Mouse (Mus musculus) hindbrain, embryonic 15.5 days (tissue): ENCODE data around the gene Gpx4. TPM values are rescaled to one million over a fixed set of nuclear protein-coding genes. Genes with fewer than 3 reads are reported as not detected.
"Not testable (repeated sequence)": the region's sequence is repeated elsewhere in the genome, so short reads cannot be mapped to it uniquely, and the experiment has no call there.

ENCODE experiments used
- ATAC-seq: fragments of 200-750 bp; cut with Nextera tagmentation; 2 replicates; pipeline ENCODE4 v1.8.0; 2017; ENCODE audit warnings: low read depth, moderate number of reproducible peaks, moderate TSS enrichment; ENCODE audit not compliant: low FRiP score
- H3K27ac ChIP-seq: fragments of 300-500 bp; sonication (generic); replicated peaks from 2 replicates; pipeline ENCODE4 v1.5.1; 2015; ENCODE audit warnings: mild to moderate bottlenecking, inconsistent platforms
- H3K27me3 ChIP-seq: fragments of 300-500 bp; sonication (generic); 2 replicates; pipeline ENCODE4 v1.6.1; 2015; ENCODE audit warnings: control low read depth, inconsistent platforms
- H3K36me3 ChIP-seq: fragments of 300-500 bp; sonication (generic); 2 replicates; pipeline ENCODE4 v1.6.1; 2015; ENCODE audit warnings: control low read depth, inconsistent platforms
- H3K4me1 ChIP-seq: fragments of 300-500 bp; sonication (generic); replicated peaks from 2 replicates; pipeline ENCODE4 v1.6.1; 2015; ENCODE audit warnings: control low read depth, inconsistent platforms
- H3K4me2 ChIP-seq: fragments of 300-500 bp; sonication (generic); 2 replicates; pipeline ENCODE4 v1.6.1; 2015; ENCODE audit warnings: moderate library complexity, mild to moderate bottlenecking, inconsistent platforms
- H3K4me3 ChIP-seq: fragments of 300-500 bp; sonication (generic); 2 replicates; pipeline ENCODE4 v1.5.1; 2015; ENCODE audit warnings: mild to moderate bottlenecking, inconsistent platforms
- H3K9ac ChIP-seq: fragments of 300-500 bp; sonication (generic); 2 replicates; pipeline ENCODE4 v1.6.1; 2015; ENCODE audit warnings: inconsistent platforms
- H3K9me3 ChIP-seq: fragments of 300-500 bp; sonication (generic); 2 replicates; pipeline ENCODE4 v1.6.1; 2016; ENCODE audit warnings: control low read depth, inconsistent platforms
- WGBS: fragments of 180-500 bp; shearing (Covaris S2); methylation state at CpG from one replicate; pipeline ENCODE4 v1.1.7; 2015; 5-methylcytosine and 5-hydroxymethylcytosine counted together
- polyA plus RNA-seq: library from polyadenylated mRNA; unstranded; fragments of >200 nt; fragmentation: Nextera tagmentation; extraction: Ambion mirVana; gene quantifications from 2 replicates; pipeline ENCODE4 v1.2.1, GENCODE M21; 2015

Gene Gpx4
- polyA plus RNA-seq, 1 experiment from 2014 or later: 583 TPM

DNA sequence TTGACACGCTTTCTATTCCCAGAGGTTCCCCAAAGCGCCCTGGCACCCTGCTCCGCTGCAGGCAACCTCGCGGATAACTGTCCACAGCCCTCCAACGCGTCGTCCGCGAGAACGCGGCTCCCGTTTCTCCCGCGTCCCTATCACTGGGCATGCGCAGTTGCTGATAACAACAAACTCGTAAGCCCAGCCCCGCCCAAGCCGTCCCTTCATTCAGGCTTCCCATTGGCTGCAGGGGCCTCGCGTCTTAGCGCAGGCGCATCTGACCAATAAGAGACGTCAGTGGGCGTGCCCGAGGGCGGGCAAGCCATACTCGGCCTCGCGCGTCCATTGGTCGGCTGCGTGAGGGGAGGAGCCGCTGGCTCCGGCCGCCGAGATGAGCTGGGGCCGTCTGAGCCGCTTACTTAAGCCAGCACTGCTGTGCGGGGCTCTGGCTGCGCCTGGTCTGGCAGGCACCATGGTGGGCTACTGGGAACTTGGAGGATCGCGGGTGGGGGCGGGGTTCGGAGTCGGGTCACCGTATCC is 6.4 kb downstream of the Gpx4 start:
- 0% methylated on average over 47 of the region's 47 CpGs for WGBS
- Histone ChIP-seq H3K4me2 (peak overlapping the region; percentile 60), H3K9me3 (no peaks in the 10 kb centered on the region), H3K9ac (peak overlapping the region; percentile 74), H3K36me3 (peaks cover 20% of the 10 kb centered on the region), H3K4me1 (peaks cover 21% of the 10 kb centered on the region), H3K27ac (peak overlapping the region; percentile 90), H3K4me3 (peak overlapping the region; percentile 59), H3K27me3 (no peaks in the 10 kb centered on the region)
- peak; percentile 97 for ATAC-seq

DNA sequence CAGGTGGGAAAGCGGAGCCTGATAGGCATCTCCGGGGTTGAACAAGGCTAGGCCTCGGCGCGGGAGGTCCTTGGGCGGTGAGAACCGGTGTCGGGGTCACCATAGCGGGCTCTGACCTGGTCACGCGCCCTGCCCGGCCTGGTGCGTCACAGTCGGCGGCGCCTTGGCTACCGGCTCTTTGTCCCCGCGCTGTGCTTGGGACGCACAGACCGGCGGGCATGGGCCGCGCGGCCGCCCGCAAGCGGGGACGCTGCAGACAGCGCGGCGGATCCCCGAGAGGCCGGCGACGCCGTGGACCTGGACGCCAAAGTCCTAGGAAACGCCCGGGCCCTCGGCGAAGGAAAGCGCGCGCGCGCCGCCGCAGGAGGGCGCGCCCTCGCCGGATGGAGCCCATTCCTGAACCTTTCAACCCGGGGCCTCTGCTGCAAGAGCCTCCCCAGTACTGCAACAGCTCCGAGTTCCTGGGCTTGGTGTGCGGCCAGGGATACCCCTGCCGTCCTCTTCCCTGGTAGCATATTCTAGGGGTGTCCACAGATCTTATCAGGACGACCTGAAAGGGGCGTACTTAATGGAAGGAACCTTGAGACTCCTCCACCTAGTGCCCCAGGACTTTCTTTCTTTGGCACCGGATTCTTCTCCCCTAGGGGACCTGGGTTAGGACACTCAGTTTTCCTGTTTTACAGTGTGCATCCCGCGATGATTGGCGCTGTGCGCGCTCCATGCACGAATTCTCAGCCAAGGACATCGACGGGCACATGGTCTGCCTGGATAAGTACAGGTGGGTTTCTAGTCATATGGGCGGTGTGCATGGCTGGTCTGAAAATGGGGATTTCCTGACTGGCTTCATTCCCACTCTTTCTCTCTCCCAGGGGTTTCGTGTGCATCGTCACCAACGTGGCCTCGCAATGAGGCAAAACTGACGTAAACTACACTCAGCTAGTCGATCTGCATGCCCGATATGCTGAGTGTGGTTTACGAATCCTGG is 7.2 kb downstream of the Gpx4 start:
- H3K27me3 ChIP-seq: no peaks in the 10 kb centered on the region
- H3K27ac ChIP-seq: peak overlapping the region; percentile 90
- peak; percentile 46; the same call in 1 of the 2 replicates for ATAC-seq
- peaks cover 21% of the 10 kb centered on the region for H3K4me1 ChIP-seq
- H3K4me3 ChIP-seq: peak overlapping the region; percentile 59
- peak overlapping the region; percentile 60 for H3K4me2 ChIP-seq
- no peaks in the 10 kb centered on the region for H3K9me3 ChIP-seq
- 1% methylated on average over 77 of the region's 77 CpGs for WGBS
- peak overlapping the region; percentile 74 for H3K9ac ChIP-seq
- peaks cover 21% of the 10 kb centered on the region for H3K36me3 ChIP-seq

DNA sequence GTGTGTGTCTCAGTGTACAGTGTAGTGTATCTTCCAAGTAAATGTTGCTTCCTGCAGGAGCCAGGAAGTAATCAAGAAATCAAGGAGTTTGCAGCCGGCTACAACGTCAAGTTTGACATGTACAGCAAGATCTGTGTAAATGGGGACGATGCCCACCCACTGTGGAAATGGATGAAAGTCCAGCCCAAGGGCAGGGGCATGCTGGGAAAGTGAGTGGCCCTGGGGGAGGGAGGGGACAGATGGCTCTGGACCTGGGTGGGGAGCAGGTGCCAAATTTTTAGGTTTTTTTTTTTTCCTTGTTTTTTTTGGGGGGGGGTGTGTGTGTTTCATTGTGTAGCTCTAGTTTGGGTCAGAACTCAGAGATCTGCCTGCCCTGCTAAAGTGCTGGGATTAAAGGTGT is 7.9 kb downstream of the Gpx4 start:
- not testable (repeated sequence) for ATAC-seq, H3K9me3 ChIP-seq, H3K27me3 ChIP-seq
- H3K4me2 ChIP-seq: peak overlapping the region; percentile 60
- H3K36me3 ChIP-seq: peaks cover 25% of the 10 kb centered on the region
- peak overlapping the region; percentile 74 for H3K9ac ChIP-seq
- WGBS: 2% methylated on average over 3 of the region's 3 CpGs
- H3K4me1 ChIP-seq: peaks cover 21% of the 10 kb centered on the region
- peak overlapping the region; percentile 59 for H3K4me3 ChIP-seq
- peak overlapping the region; percentile 90; the same call in 1 of the 2 replicates for H3K27ac ChIP-seq

DNA sequence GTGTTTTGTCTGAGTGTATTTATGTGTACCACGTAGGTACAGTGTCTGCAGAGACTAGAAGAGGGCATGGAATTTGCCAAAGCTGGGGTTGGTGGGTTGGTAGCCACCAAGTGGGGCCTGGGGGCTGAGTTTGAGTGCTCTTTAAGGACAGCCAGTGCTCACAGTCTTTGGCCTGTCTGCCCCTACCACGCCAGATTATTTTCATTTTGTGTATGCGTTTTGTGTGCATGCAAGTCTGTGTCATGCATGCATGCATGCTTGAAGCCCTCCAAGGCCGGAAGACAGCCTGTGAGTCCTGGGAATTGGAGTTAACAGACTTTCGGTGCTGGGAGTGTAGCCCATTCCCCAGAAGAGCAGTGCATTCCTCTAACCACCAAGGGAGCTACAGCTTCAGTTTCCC is 8.4 kb downstream of the Gpx4 start:
- Histone ChIP-seq H3K27me3 (no peaks in the 10 kb centered on the region), H3K9me3 (no peaks in the 10 kb centered on the region), H3K9ac (peak overlapping the region; percentile 74; the same call in 1 of the 2 replicates), H3K4me2 (peak overlapping the region; percentile 60), H3K4me3 (peak overlapping the region; percentile 59), H3K27ac (no peak overlapping the region), H3K4me1 (peaks cover 21% of the 10 kb centered on the region), H3K36me3 (peaks cover 25% of the 10 kb centered on the region)
- WGBS: 76% methylated on average over 5 of the region's 5 CpGs
- ATAC-seq: no peak

DNA sequence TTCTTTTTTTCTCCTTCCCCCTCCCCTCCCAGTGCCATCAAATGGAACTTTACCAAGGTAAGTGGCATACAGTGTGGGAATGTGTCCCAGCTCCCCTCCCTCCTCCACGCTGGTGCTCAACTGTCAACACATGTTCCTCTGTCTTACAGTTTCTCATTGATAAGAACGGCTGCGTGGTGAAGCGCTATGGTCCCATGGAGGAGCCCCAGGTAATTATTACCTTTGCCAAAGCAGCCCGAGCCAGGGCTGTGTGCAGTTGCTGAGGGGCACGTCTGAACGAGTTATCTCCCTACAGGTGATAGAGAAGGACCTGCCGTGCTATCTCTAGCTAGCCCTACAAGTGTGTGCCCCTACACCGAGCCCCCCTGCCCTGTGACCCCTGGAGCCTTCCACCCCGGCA is 8.9 kb downstream of the Gpx4 start:
- peaks cover 21% of the 10 kb centered on the region for H3K4me1 ChIP-seq
- 92% methylated on average over 9 of the region's 10 CpGs for WGBS
- H3K4me2 ChIP-seq: no peak overlapping the region
- peaks cover 25% of the 10 kb centered on the region for H3K36me3 ChIP-seq
- no peak overlapping the region for H3K4me3 ChIP-seq
- H3K27ac ChIP-seq: no peak overlapping the region
- no peaks in the 10 kb centered on the region for H3K9me3 ChIP-seq
- H3K27me3 ChIP-seq: no peaks in the 10 kb centered on the region
- ATAC-seq: no peak
- no peak overlapping the region for H3K9ac ChIP-seq

DNA sequence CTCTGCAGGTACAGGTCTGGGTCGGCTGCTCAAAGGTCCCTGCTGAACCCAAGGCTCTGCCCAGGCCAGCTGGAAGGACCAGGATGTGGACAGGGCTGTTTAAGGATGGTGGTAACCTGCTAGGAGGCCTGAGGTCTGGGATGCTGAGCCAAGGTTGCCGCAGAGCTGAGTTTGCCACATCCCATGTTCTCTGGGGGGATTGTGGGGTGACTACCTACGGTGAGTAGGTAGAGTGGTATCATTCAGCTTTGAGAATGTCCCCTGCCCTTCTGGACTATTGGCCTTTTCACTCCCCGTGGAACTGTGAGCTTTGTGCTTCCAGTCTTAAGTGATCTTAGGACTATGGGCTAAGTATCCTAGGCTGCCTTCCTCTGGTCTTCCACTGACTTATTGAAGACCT is 9.5 kb downstream of the Gpx4 start:
- no peak for ATAC-seq
- peaks cover 21% of the 10 kb centered on the region for H3K4me1 ChIP-seq
- no peaks in the 10 kb centered on the region for H3K27me3 ChIP-seq
- H3K9ac ChIP-seq: no peak overlapping the region
- WGBS: 93% methylated on average over 4 of the region's 4 CpGs
- no peak overlapping the region for H3K4me3 ChIP-seq
- H3K27ac ChIP-seq: no peak overlapping the region
- no peaks in the 10 kb centered on the region for H3K9me3 ChIP-seq
- H3K36me3 ChIP-seq: peaks cover 25% of the 10 kb centered on the region
- H3K4me2 ChIP-seq: no peak overlapping the region

DNA sequence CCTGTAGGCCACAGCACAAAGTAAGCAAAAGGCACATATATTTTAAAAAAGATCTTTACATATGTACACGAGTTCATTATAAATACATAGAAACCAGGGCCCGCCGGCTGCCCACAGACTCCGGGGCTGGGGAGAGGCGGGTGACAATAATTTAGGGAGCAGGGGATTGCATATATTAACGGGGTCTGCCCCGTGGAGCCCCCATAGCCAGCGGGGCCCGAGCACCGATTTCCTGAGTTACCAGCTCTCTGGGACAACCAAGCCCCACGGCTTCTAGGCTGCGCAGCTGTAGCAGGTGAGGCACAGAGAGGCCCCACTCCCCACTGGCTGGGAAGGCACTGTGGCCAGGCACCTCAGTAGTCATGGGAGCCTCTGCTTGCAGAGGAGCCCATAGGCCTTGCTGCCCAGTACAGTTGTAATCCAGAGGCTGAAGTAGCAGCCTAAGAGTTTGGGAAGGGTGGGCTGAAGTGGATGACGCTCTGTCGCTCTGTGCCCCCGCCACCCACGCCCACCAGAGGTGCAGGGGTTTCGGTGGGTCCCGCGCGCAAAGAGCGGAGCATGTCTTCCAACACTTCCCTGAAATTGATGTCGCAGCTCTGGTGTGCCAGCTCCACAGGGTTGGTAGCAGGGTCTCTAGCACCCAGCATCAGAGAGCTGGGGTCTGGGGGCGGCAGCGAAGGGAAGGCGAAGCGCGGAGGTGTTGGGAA is 10.2 kb downstream of the Gpx4 start:
- H3K4me3 ChIP-seq: no peak overlapping the region
- H3K27ac ChIP-seq: no peak overlapping the region
- 89% methylated on average over 27 of the region's 27 CpGs for WGBS
- H3K4me2 ChIP-seq: no peak overlapping the region
- peaks cover 21% of the 10 kb centered on the region for H3K4me1 ChIP-seq
- H3K9me3 ChIP-seq: no peaks in the 10 kb centered on the region
- no peaks in the 10 kb centered on the region for H3K27me3 ChIP-seq
- H3K9ac ChIP-seq: no peak overlapping the region
- H3K36me3 ChIP-seq: peaks cover 28% of the 10 kb centered on the region
- no peak for ATAC-seq

DNA sequence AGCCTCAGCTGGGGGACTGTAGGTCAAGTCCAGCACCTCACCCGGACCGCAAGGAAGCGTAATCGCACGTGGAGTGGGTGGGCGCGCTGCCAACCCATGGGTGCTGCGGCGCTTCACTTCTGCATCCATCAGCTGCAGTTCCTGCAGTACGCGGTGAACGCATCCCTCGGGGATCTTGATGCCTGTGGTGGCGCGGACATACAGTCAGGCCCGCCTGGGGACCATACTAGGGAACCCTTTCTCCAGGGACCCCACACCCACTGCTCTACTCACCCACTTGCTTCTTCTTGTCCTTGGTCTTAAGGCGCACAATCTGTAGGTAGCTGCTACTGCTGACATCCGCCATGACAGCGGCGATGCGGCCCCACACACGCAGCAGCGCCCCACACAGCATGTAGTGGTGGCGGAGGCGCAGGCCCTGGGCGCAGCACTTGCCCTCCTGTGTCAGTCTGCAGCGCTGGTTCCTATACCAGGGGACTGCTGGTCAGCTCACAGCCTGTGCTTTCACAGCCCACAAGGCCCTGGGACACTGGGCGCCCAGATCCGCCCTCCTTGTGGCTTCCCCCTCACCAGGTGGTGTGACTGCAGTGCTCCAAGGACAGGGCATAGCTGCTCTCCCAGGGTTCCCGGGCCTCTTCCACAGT is 10.8 kb downstream of the Gpx4 start:
- H3K4me2 ChIP-seq: no peak overlapping the region
- no peaks in the 10 kb centered on the region for H3K9me3 ChIP-seq
- ATAC-seq: no peak
- peaks cover 32% of the 10 kb centered on the region for H3K36me3 ChIP-seq
- 78% methylated on average over 30 of the region's 30 CpGs for WGBS
- peaks cover 19% of the 10 kb centered on the region for H3K4me1 ChIP-seq
- no peak overlapping the region for H3K9ac ChIP-seq
- no peak overlapping the region for H3K4me3 ChIP-seq
- H3K27me3 ChIP-seq: no peaks in the 10 kb centered on the region
- H3K27ac ChIP-seq: no peak overlapping the region

DNA sequence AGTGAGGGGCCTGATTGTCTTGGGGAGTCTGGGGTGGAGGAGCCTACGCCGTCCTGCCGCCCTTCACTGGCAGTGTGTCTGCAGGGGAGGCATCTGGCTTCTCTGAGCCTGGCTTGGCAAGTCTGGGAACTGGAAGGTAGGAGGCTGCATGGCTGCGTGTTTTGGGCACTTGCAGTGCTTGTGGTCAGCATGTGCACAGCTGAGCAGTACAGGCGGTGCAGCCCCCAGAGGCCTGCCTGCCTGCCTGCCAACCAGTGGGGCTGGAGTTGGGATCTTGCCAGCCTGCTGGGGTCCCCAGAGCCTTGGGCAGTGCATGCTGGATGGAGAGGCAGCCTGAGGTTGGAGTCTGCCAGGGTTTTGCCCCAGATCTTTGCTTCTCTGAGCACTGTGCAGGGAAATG is 16.1 kb downstream of the Gpx4 start:
- 0 out of 2 replicates have a peak, but pooled peaks have one; percentile 35 for ATAC-seq
- WGBS: 68% methylated on average over 5 of the region's 5 CpGs
- Histone ChIP-seq H3K4me3 (no peak overlapping the region), H3K4me1 (peaks cover 5% of the 10 kb centered on the region), H3K27me3 (no peaks in the 10 kb centered on the region), H3K4me2 (no peak overlapping the region), H3K9me3 (no peaks in the 10 kb centered on the region), H3K9ac (no peak overlapping the region), H3K36me3 (peaks cover 20% of the 10 kb centered on the region), H3K27ac (0 out of 2 replicates have a peak overlapping the region, but pooled peaks have one; percentile 57)

DNA sequence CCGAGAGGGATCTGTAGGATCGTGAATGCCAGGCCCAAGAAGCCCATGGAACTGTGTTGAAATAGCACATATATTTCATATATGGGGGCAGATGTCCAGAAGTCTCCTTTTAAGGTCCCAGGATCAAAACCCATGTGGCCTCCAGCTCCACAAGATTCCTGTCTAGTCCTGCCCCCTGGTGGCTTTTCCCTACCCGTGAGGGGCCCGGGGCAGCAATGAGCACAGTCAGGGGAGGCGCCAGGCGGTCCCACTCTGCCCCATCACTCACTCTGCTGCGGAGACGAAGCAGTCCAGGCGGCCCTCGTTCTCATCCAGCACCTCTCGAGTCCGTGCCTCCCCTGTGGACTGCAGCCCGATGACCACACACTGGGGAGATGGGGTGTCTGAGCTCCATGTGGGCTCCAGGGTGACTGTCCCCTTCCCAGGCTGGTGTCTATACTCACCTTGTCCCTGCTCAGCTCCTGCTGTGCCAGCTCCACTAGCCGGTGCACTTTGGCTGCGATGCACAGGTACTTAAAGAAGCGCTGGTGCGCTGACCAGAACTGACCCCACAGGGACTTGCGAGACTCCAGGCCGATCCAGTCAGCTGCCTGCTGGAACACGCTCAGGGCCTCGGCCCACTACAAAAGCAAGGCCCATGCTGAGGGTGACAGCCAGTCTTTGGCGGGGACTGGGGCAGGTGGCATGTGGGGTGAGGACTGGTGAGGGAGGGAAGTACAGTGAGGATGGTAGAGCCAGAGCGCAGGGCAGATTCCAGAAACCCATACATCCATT is 17.1 kb downstream of the Gpx4 start:
- H3K27me3 ChIP-seq: no peaks in the 10 kb centered on the region
- H3K4me3 ChIP-seq: no peak overlapping the region
- H3K9ac ChIP-seq: no peak overlapping the region
- H3K4me1 ChIP-seq: peaks cover 5% of the 10 kb centered on the region
- no peak overlapping the region for H3K4me2 ChIP-seq
- 74% methylated on average over 23 of the region's 23 CpGs for WGBS
- ATAC-seq: no peak
- H3K36me3 ChIP-seq: peaks cover 17% of the 10 kb centered on the region
- H3K27ac ChIP-seq: no peak overlapping the region
- no peaks in the 10 kb centered on the region for H3K9me3 ChIP-seq

DNA sequence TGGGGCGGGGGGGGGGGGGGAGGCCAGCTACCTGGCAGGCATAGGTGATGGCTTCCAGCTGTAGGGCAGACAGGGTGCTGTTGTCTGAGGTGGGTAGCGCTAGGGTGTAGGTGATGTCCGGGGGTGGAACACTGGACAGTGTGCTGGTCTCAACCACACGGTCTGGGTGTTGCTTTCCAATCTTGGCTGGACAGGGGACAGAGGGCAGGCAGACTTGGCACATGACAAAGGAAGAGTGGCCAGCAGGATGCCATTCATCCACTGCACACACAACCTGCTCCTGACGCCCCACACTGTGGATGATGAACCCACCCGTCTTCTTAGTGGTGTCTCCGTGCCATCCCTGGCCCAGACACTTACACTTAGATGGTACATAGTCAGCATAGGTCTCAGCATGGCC is 22.3 kb downstream of the Gpx4 start:
- no peaks in the 10 kb centered on the region for H3K9me3 ChIP-seq
- ATAC-seq: no peak
- 91% methylated on average over 6 of the region's 7 CpGs for WGBS
- H3K4me1 ChIP-seq: no peaks in the 10 kb centered on the region; the same call in 1 of the 2 replicates
- H3K4me3 ChIP-seq: no peak overlapping the region
- no peak overlapping the region for H3K9ac ChIP-seq
- H3K27ac ChIP-seq: no peak overlapping the region
- H3K4me2 ChIP-seq: no peak overlapping the region
- H3K27me3 ChIP-seq: no peaks in the 10 kb centered on the region
- no peaks in the 10 kb centered on the region for H3K36me3 ChIP-seq
